Mouse (Mus musculus): ENCODE results near the gene Mctp1. TPM values are rescaled to one million over a fixed set of nuclear protein-coding genes. Genes with fewer than 3 reads are reported as not detected.

Mctp1 gene
- total and polyA plus RNA-seq, 2 experiments from 2014 or later = 7.2 to 13.5 TPM

- ATAC-seq = no peak
- TF ChIP-seq CTCF (IDR thresholded peaks at IDR 0.05; ENCODE audit: low read depth) = no peak
- H3K9me3 ChIP-seq (ENCODE audit: low read length) = no peaks in the 10 kb centered on the region
- no peaks in the 10 kb centered on the region for H3K4me1 ChIP-seq (ENCODE audit: insufficient read depth)
- no peak for DNase-seq
- H3K27me3 ChIP-seq (ENCODE audit: insufficient read depth, low read length) = no peaks in the 10 kb centered on the region
- H3K36me3 ChIP-seq (ENCODE audit: insufficient read depth) = no peaks in the 10 kb centered on the region
- H3K4me2 ChIP-seq (ENCODE audit: low read depth) = no peak overlapping the region
- H3K4me3 ChIP-seq (ENCODE audit: low read depth, low read length) = no peak overlapping the region
- no peak overlapping the region for H3K9ac ChIP-seq
- H3K27ac ChIP-seq (ENCODE audit: low read depth, low read length) = no peak overlapping the region
These were observed 97.3 kb downstream of the Mctp1 start for GRCm38 (mm10) chr13:76481601-76482000.

- Histone ChIP-seq H3K4me3 (ENCODE audit: low read depth, low read length) (no peak overlapping the region), H3K9me3 (ENCODE audit: low read length) (no peaks in the 10 kb centered on the region), H3K27ac (ENCODE audit: low read depth, low read length) (no peak overlapping the region), H3K36me3 (ENCODE audit: insufficient read depth) (no peaks in the 10 kb centered on the region), H3K27me3 (ENCODE audit: insufficient read depth, low read length) (no peaks in the 10 kb centered on the region), H3K4me2 (ENCODE audit: low read depth) (no peak overlapping the region), H3K4me1 (ENCODE audit: insufficient read depth) (no peaks in the 10 kb centered on the region), H3K9ac (no peak overlapping the region)
- ATAC-seq (no peak), DNase-seq (no peak)
- no peak for TF ChIP-seq CTCF (IDR thresholded peaks at IDR 0.05; ENCODE audit: low read depth)
- 82% methylated on average over 2 of the region's 2 CpGs for WGBS
These were observed 98.7 kb downstream of the Mctp1 start for GRCm38 (mm10) chr13:76482998-76483397.

DNA sequence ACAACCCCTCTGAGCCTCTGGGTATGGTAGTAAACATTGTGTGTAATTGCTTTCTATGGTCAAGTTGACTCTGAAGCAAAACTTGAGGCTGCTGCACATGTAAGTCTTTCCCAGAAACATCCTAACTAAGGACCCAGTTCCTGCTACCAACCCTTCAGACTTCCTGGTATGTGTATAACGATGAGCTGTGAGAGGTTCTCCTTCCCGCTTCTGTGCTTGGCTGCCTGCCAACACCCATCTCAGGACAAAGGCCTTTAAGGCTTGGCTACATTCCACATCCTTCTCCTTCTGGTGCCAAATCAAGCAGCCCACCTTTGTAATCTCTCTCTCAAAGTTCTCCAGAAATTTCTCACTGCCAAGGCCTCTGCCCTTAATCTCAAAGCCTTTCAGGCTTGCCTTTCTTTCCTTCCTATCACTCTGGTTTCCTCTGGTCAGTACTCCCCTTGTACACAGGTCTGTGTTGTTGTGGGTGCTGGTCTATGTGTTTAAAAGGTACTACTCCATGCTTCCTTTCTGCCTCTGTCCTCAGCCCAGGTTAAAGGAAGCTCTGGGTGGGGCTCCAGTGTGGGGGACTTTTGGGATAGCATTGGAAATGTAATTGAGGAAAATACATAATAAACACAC is 99.9 kb downstream of the Mctp1 start:
- TF ChIP-seq CTCF (IDR thresholded peaks at IDR 0.05; ENCODE audit: low read depth) = no peak
- Histone ChIP-seq H3K4me2 (ENCODE audit: low read depth) (no peak overlapping the region), H3K9me3 (ENCODE audit: low read length) (no peaks in the 10 kb centered on the region), H3K4me1 (ENCODE audit: insufficient read depth) (no peaks in the 10 kb centered on the region), H3K9ac (no peak overlapping the region), H3K4me3 (ENCODE audit: low read depth, low read length) (no peak overlapping the region), H3K36me3 (ENCODE audit: insufficient read depth) (no peaks in the 10 kb centered on the region), H3K27ac (ENCODE audit: low read depth, low read length) (no peak overlapping the region), H3K27me3 (ENCODE audit: insufficient read depth, low read length) (no peaks in the 10 kb centered on the region)
- 8% methylated on average over 2 of the region's 2 CpGs for WGBS
- DNase-seq (peak; percentile 21), ATAC-seq (no peak)

DNA sequence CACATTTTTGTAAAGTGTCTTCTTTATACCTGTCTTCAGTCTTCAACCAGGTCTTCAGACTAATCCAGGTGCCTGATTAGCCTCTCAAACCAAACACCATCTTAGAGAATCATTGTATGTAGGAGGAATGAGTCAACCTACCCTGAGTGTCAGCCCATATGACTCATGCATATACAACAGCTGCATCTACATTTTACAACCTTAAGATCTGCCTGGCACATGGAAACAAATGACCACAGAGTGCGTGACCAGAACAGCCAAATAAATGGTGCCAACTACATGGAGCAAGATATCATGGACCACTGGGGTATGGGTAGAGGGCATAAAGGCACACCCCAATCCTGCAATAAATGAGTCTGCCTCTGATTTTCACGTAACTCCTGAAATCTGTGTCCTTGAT is 131.6 kb downstream of the Mctp1 start:
- DNase-seq (no peak), ATAC-seq (no peak)
- Histone ChIP-seq H3K27me3 (ENCODE audit: insufficient read depth, low read length) (no peaks in the 10 kb centered on the region), H3K9me3 (ENCODE audit: low read length) (no peaks in the 10 kb centered on the region), H3K27ac (ENCODE audit: low read depth, low read length) (no peak overlapping the region), H3K4me1 (ENCODE audit: insufficient read depth) (no peaks in the 10 kb centered on the region), H3K4me3 (ENCODE audit: low read depth, low read length) (no peak overlapping the region), H3K4me2 (ENCODE audit: low read depth) (no peak overlapping the region), H3K36me3 (ENCODE audit: insufficient read depth) (no peaks in the 10 kb centered on the region), H3K9ac (no peak overlapping the region)
- 89% methylated on average over 2 of the region's 2 CpGs for WGBS
- TF ChIP-seq CTCF (IDR thresholded peaks at IDR 0.05; ENCODE audit: low read depth) = no peak

- TF ChIP-seq CTCF (IDR thresholded peaks at IDR 0.05; ENCODE audit: low read depth) = no peak
- no peaks in the 10 kb centered on the region for H3K27me3 ChIP-seq (ENCODE audit: insufficient read depth, low read length)
- H3K9ac ChIP-seq = no peak overlapping the region
- no peak overlapping the region for H3K4me3 ChIP-seq (ENCODE audit: low read depth, low read length)
- no peak overlapping the region for H3K27ac ChIP-seq (ENCODE audit: low read depth, low read length)
- 41% methylated on average over 1 of the region's 1 CpGs for WGBS
- H3K9me3 ChIP-seq (ENCODE audit: low read length) = no peaks in the 10 kb centered on the region
- no peaks in the 10 kb centered on the region for H3K36me3 ChIP-seq (ENCODE audit: insufficient read depth)
- H3K4me2 ChIP-seq (ENCODE audit: low read depth) = no peak overlapping the region
- DNase-seq = no peak
- ATAC-seq = no peak
- H3K4me1 ChIP-seq (ENCODE audit: insufficient read depth) = no peaks in the 10 kb centered on the region
These were observed 138.8 kb downstream of the Mctp1 start for GRCm38 (mm10) chr13:76523170-76523569.

DNA sequence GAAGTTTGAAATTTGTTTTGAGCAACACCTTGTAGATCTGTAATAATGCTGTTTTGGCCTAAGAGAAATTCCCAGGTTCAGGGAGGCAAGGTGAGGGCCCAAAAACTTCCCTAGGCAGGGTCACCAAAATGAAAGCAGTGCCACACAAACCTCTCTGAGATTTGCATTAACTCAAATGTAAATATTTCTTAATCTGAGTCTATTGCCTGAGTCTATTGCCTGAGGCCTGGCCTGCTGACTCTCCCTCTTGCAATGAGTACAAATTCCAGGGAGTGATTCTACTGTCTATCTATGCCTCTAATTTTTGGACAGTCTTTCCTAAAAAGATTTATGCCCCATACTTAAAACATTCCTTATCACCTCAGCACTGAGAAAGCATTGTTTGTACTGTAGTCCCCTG is 143.0 kb downstream of the Mctp1 start:
- Histone ChIP-seq H3K36me3 (ENCODE audit: insufficient read depth) (no peaks in the 10 kb centered on the region), H3K9me3 (ENCODE audit: low read length) (no peaks in the 10 kb centered on the region), H3K9ac (no peak overlapping the region), H3K4me1 (ENCODE audit: insufficient read depth) (no peaks in the 10 kb centered on the region), H3K27me3 (ENCODE audit: insufficient read depth, low read length) (no peaks in the 10 kb centered on the region), H3K4me2 (ENCODE audit: low read depth) (no peak overlapping the region), H3K4me3 (ENCODE audit: low read depth, low read length) (no peak overlapping the region), H3K27ac (ENCODE audit: low read depth, low read length) (no peak overlapping the region)
- DNase-seq (no peak), ATAC-seq (no peak)
- TF ChIP-seq CTCF (IDR thresholded peaks at IDR 0.05; ENCODE audit: low read depth) = no peak

DNA sequence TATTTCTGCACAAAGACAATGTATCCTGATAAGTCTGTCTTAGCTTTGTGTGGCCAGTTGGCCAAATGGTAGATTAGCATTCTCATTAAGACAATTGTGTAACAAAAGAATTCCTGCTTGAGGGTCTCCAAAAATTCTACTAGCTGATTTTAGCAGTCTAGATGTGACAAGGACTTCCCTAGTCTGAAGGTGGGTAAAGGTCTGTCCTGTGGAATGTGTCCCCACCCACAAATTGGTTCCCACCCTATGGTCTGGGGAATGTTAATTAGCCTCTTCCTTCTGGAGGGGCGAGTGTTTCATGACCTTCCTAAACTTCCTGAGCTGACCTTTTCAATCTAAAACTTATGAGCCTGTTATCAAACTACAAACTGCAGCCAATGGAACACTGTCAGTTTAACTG is 143.4 kb downstream of the Mctp1 start:
- no peaks in the 10 kb centered on the region for H3K4me1 ChIP-seq (ENCODE audit: insufficient read depth)
- H3K36me3 ChIP-seq (ENCODE audit: insufficient read depth) = no peaks in the 10 kb centered on the region
- no peaks in the 10 kb centered on the region for H3K27me3 ChIP-seq (ENCODE audit: insufficient read depth, low read length)
- no peak overlapping the region for H3K9ac ChIP-seq
- TF ChIP-seq CTCF (IDR thresholded peaks at IDR 0.05; ENCODE audit: low read depth) = no peak
- no peak overlapping the region for H3K4me3 ChIP-seq (ENCODE audit: low read depth, low read length)
- no peak overlapping the region for H3K27ac ChIP-seq (ENCODE audit: low read depth, low read length)
- 53% methylated on average over 1 of the region's 1 CpGs for WGBS
- ATAC-seq = no peak
- no peak overlapping the region for H3K4me2 ChIP-seq (ENCODE audit: low read depth)
- DNase-seq = no peak
- no peaks in the 10 kb centered on the region for H3K9me3 ChIP-seq (ENCODE audit: low read length)

Data from forebrain, postnatal 0 days (tissue).